Mouse (Mus musculus) hindbrain, embryonic 10.5 days (tissue): ENCODE results near the gene Grik4. TPM values are rescaled to one million over a fixed set of nuclear protein-coding genes. Genes with fewer than 3 reads are reported as not detected.
"Not testable (repeated sequence)": the region's sequence is repeated elsewhere in the genome, so short reads cannot be mapped to it uniquely, and the experiment has no call there.

ENCODE experiments used
- DNase-seq: peaks from one replicate; pipeline ENCODE4 v3.0.0-alpha.2; 2017; ENCODE audit warnings: low spot score
- H3K27ac ChIP-seq: fragments of 300-500 bp; sonication (generic); 2 replicates; pipeline ENCODE4 v1.5.1; 2016; ENCODE audit warnings: mild to moderate bottlenecking, moderate library complexity
- H3K27me3 ChIP-seq: fragments of 300-500 bp; sonication (generic); 2 replicates; pipeline ENCODE4 v1.6.1; 2016; ENCODE audit warnings: mild to moderate bottlenecking; ENCODE audit not compliant: poor library complexity, insufficient read depth, severe bottlenecking
- H3K36me3 ChIP-seq: fragments of 300-500 bp; sonication (generic); 2 replicates; pipeline ENCODE4 v1.6.1; 2016; ENCODE audit warnings: mild to moderate bottlenecking, moderate library complexity
- H3K4me1 ChIP-seq: fragments of 300-500 bp; sonication (generic); replicated peaks from 2 replicates; pipeline ENCODE4 v1.6.1; 2016; ENCODE audit warnings: mild to moderate bottlenecking
- H3K4me3 ChIP-seq: fragments of 300-500 bp; sonication (generic); 2 replicates; pipeline ENCODE4 v1.5.1; 2016; ENCODE audit warnings: mild to moderate bottlenecking, moderate library complexity
- H3K9me3 ChIP-seq: fragments of 300-500 bp; sonication (generic); 2 replicates; pipeline ENCODE4 v1.6.1; 2016; ENCODE audit warnings: mild to moderate bottlenecking, moderate library complexity
- WGBS: fragments of 180-500 bp; shearing (Covaris S2); methylation state at CpG from one replicate; pipeline ENCODE4 v1.1.7; 2016; 5-methylcytosine and 5-hydroxymethylcytosine counted together
- polyA plus RNA-seq: library from polyadenylated mRNA; unstranded; fragments of >200 nt; fragmentation: Nextera tagmentation; extraction: Ambion mirVana; gene quantifications from 2 replicates; pipeline ENCODE4 v1.2.1, GENCODE M21; 2016

The Grik4 gene
- polyA plus RNA-seq, 1 experiment from 2014 or later = 2.9 TPM

DNA sequence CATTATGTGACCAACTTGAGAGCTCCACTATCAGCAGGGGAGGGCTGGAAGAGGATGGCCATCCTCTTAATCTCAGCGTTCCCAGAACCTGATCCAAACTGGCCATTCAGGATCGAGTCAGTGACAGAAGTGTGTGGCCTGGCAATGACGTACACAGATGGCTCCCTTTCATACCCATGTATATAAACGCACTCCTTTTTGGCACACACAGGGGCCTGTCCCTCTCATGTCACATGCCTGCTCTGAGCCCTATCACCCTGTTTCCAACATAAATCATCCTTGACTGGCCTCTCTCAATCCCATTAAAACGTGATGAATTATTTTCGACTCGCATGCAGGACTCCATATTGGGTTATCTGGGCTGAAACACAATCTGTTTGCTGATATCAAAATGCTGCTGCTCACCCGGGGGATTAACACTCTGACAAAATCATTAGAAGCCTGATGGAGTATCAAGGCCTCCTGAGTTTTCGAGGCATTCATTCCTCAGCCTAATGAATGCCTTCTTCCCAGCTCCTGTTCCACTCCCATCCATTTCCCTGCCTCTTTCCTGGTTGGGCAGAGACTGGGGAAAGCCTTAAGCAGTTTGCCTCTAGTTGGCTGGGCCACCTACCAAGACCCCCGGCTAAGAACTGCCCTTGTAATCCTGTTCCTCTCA is 159.0 kb downstream of the Grik4 start:
- peaks cover 15% of the 10 kb centered on the region; the same call in 1 of the 2 replicates for H3K27me3 ChIP-seq
- H3K9me3 ChIP-seq = no peaks in the 10 kb centered on the region
- 78% methylated on average over 10 of the region's 10 CpGs for WGBS
- no peak for DNase-seq
- no peaks in the 10 kb centered on the region for H3K36me3 ChIP-seq
- peak overlapping the region; percentile 16; the same call in 1 of the 2 replicates for H3K27ac ChIP-seq
- H3K4me1 ChIP-seq = peaks cover 10% of the 10 kb centered on the region
- no peak overlapping the region for H3K4me3 ChIP-seq

DNA sequence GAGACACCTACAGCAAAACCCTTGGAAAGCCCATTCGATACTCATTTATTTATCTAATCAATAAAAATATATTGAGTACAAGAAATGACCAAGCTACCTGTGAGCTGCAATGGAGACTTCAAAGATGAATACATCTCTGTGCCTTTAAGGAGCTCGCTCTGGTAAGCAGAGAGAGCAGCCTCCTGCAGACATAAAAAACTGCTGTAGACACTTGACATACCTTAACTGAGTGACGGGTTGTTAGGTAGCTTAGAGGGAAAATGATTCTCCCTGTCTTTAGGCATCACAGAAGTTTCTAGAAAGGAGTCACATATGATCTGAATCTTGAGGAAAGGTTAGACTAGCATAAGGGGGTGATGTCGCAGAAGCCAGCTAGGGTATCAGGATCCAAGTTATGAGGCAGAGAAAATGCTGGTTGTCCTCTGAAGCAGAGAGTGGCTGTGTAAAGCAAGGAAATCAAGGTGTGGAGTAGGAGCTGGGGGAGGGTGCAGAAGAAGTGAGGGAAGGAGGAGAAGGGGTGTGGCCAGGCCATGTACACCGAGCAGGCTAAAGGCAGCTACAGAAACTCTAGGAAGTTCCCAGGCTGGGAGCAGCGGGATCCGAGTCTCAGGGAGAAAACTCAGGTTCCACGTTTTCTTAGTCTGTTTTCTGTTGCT is 160.9 kb downstream of the Grik4 start:
- Histone ChIP-seq H3K36me3 (no peaks in the 10 kb centered on the region), H3K27ac (no peak overlapping the region), H3K27me3 (no peaks in the 10 kb centered on the region), H3K9me3 (no peaks in the 10 kb centered on the region), H3K4me3 (no peak overlapping the region), H3K4me1 (peaks cover 18% of the 10 kb centered on the region; the same call in 1 of the 2 replicates)
- no peak for DNase-seq
- 50% methylated on average over 8 of the region's 8 CpGs for WGBS

DNA sequence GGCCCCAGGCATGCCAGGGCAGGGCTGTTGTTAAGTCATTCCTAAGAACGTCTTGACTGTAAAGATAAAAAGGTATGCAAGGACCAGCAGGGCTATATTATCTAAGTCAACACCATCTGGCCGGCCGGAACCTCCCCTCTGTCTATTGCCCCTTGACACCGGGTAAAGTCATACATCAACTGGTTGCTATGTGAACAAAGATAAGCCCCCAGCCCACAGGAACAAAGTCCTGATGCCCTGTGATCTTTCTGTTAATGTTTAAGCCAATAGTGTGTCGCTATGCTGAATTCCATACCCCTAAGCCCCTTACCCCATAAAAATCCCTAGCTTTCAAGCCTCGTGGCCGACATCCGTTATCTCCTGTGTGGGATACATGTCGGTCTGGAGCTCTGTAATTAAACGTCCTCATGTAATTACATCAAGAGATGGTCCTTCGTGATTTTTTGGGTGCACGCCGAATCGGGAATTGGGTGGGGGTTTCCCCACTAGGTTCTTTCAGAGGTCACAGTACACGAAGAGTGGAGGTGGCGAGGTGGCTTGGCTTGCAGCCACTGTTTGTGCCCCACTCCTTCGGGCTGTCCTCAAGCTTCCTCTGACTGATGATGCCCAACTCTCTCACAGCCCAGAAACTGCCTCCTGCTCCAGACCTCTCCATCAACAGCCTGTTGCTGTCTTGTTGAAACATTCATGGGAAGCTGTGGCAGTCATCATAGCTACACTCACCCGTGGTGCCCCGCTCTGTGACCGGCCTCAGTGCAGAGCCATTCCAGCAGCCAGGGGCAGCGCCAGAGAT is 165.6 kb downstream of the Grik4 start:
- H3K9me3 ChIP-seq, H3K4me3 ChIP-seq, H3K27ac ChIP-seq, H3K27me3 ChIP-seq, H3K36me3 ChIP-seq, DNase-seq: not testable (repeated sequence)
- WGBS = 74% methylated on average over 21 of the region's 21 CpGs
- H3K4me1 ChIP-seq = peaks cover 30% of the 10 kb centered on the region

DNA sequence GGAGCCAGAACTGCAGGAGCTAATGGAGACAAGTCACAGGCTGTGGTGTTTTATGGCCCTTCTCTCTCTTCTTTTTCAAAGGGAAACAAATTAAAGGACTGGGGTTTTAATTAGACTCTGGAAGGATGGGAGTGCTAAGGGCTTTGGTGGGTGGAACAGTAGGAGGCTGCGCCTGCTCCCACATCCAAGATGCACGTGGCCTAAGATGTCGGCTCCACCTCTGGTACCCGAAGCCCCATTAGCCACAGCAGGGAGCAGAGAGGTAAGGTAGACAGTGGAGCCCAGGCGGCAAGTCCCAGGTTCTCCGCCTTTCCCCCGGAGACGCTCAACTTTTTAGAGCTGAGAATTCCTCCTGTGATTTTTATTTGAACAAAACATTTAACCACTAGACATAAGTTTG is 166.4 kb downstream of the Grik4 start:
- H3K36me3 ChIP-seq = no peaks in the 10 kb centered on the region
- WGBS = 83% methylated on average over 8 of the region's 8 CpGs
- H3K27me3 ChIP-seq = 0 out of 2 replicates have a peak, but pooled peaks cover 3% of the 10 kb centered on the region
- DNase-seq = no peak
- no peak overlapping the region for H3K4me3 ChIP-seq
- H3K4me1 ChIP-seq = peaks cover 30% of the 10 kb centered on the region
- H3K9me3 ChIP-seq = no peaks in the 10 kb centered on the region
- H3K27ac ChIP-seq = no peak overlapping the region

DNA sequence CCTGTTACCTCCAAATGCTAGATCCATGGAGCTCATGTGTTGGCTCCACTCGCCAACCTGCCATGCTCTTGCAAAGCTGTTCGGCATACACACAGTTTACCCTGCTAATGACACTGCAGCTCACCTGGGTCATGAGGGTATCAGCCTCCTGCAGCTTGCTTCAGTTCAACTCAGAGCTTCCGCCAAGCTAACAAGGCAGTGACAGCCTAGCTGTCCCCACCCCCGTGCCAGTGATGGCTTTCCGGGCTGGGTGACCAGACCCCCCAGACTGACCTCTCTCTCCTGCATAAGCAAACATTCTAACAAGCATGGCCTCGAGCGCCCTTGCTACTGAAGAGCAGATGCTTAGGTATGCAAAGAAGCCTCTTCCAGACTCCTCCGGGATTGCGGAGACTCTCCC is 167.5 kb downstream of the Grik4 start:
- H3K27me3 ChIP-seq = 0 out of 2 replicates have a peak, but pooled peaks cover 3% of the 10 kb centered on the region
- H3K4me1 ChIP-seq = peaks cover 30% of the 10 kb centered on the region
- 66% methylated on average over 9 of the region's 9 CpGs for WGBS
- H3K36me3 ChIP-seq = no peaks in the 10 kb centered on the region
- DNase-seq = no peak
- H3K4me3 ChIP-seq = no peak overlapping the region
- no peak overlapping the region for H3K27ac ChIP-seq
- H3K9me3 ChIP-seq = no peaks in the 10 kb centered on the region

DNA sequence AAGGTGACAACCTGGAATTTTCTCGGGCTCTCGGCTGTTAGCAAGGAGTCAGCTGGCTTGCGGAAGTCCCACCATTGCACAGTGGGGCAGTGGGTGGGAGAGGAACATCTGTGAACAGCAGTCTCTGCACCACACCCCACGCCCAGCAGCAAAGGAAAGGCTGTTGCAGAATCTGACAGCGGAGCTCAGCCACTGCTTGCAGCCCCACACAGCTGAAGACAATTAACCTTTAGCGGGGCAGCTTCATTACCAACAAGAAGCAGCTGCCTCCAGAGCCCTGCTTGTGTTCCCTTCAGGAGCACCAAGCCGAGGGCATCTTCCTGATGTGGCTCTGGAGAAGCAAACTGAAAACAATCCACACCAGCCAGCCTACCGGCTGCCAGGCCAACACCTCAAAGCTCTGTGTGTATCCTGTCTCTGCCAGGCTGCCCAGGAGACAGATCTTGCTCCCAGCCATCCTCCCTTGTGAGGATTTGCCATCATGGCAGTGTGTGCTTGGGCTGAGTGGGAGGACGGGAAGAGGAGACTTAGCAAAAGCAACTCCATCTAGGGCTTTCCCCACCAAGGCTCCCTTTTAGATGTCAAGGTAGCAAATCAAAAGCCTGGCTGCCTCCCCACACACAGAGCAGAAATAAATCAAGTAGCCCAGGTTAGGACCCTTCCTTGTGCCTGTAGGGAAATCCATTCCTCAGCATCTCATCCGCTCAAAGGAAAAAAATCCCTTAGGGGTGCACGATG is 179.3 kb downstream of the Grik4 start:
- WGBS = 52% methylated on average over 11 of the region's 11 CpGs
- peak overlapping the region; percentile 64 for H3K27ac ChIP-seq

DNA sequence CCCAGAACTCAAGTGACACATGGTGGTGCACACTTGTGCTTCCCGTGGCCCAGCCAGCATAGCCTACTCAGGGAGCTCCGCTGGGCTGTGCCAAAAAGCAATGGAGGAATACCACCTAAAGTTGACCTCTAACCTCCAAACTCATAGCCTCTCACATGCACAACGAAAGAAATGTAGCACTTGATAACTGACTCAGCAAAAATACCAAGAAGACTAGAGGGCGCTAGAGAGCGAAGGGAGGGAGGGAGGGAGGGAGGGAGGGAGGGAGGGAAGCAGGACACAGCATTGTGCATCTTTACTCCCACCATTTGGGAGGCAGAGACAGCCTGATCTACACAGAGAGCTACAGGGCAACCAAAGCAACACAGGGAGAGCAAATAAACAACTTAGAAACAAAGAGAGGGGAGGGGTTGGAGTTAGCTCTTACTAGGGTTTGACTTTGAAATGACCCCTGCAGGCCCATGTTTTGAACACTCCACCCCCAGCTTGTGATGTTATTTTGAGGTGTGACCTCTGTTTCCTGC is 185.5 kb downstream of the Grik4 start:
- 53% methylated on average over 5 of the region's 5 CpGs for WGBS
- H3K4me3 ChIP-seq = no peak overlapping the region
- no peak for DNase-seq

More for the DNA sequence above, 179.3 kb downstream of the Grik4 start:
- H3K4me3 ChIP-seq = no peak overlapping the region
- peaks cover 42% of the 10 kb centered on the region for H3K4me1 ChIP-seq
- DNase-seq = peak; percentile 58
- no peaks in the 10 kb centered on the region; the same call in 1 of the 2 replicates for H3K27me3 ChIP-seq
- no peaks in the 10 kb centered on the region for H3K9me3 ChIP-seq
- no peaks in the 10 kb centered on the region for H3K36me3 ChIP-seq

DNA sequence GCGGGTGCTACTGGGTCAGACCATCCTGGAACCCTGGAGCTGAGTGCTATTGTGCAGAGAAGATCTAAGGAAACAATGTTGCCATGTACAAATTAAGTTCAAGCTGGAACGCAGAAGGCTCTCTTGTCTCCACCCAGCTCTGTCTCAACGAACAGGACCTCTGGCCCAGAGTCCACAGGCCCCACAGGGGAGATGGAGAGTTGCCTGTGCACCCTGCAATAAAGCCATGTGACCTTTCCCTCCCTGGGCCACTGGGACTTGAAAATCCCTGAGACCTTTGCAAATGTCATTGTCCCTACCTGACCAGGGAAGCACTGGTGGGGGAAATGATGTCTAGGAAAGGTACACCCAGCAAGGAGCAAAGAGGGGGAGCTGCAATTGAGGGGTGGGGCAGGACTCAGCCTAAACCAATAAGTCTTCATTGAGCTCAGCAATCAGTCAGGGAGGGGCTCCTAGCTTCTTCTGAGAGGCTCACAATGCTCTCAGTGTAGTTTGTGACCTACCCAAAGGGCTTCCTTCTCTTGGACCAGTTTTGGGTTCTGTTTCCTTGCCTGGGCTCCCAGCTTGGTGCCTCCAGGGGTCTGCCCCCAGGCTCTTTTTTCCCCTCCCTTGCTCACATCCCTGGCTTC is 187.2 kb downstream of the Grik4 start:
- peaks cover 12% of the 10 kb centered on the region; the same call in 1 of the 2 replicates for H3K27me3 ChIP-seq
- no peak overlapping the region for H3K27ac ChIP-seq
- peaks cover 38% of the 10 kb centered on the region for H3K4me1 ChIP-seq
- H3K9me3 ChIP-seq = no peaks in the 10 kb centered on the region
- WGBS = 73% methylated on average over 3 of the region's 3 CpGs
- no peaks in the 10 kb centered on the region for H3K36me3 ChIP-seq
- no peak for DNase-seq
- no peak overlapping the region for H3K4me3 ChIP-seq

More for the DNA sequence above, 185.5 kb downstream of the Grik4 start:
- peaks cover 45% of the 10 kb centered on the region for H3K4me1 ChIP-seq
- peaks cover 12% of the 10 kb centered on the region; the same call in 1 of the 2 replicates for H3K27me3 ChIP-seq
- no peaks in the 10 kb centered on the region for H3K36me3 ChIP-seq
- no peak overlapping the region for H3K27ac ChIP-seq
- H3K9me3 ChIP-seq = no peaks in the 10 kb centered on the region

DNA sequence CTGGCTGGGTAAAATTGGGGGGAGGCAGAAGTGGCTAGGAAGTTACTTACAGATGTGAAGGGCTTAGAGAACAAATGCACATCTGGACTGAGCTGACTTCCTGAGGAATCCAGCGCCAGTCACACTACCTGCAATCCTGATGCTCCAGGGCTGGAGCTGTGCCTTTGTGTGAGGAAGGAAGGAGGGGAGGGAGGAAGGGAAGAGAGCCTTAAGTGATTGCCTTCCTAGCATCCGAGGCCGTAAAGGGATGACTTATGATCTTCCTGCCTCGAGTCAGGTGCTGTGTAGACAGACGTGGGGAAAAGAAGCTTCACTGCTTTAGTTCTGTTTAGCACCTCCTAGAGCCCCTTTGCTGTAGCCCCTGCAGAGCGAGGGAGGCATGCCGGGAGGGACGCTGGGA is 189.6 kb downstream of the Grik4 start:
- Histone ChIP-seq H3K4me1 (peaks cover 22% of the 10 kb centered on the region), H3K27ac (no peak overlapping the region), H3K36me3 (no peaks in the 10 kb centered on the region), H3K4me3 (no peak overlapping the region), H3K27me3 (peaks cover 12% of the 10 kb centered on the region; the same call in 1 of the 2 replicates), H3K9me3 (no peaks in the 10 kb centered on the region)
- 60% methylated on average over 8 of the region's 8 CpGs for WGBS
- no peak for DNase-seq

DNA sequence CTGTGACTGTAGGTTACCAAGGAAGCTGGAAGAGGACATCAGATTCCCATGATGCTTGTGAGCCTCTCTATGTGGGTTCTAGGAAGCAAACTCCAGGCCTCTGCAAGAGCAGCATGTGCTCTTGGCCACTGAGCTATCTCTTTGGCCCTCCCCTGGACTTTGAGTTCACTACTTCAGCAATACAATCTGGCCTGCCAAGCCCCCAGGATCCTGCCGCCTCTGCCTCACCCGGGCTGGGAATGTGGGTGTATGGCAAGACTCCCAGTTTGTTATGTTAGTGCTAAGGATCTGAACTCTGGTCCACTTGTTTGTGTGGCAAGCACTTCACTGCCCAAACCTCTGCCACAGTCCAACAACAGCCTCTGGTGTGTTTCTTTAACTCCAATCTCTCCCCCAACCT is 193.1 kb downstream of the Grik4 start:
- H3K4me1 ChIP-seq = peaks cover 13% of the 10 kb centered on the region; the same call in 1 of the 2 replicates
- no peak overlapping the region for H3K4me3 ChIP-seq
- H3K27me3 ChIP-seq = peaks cover 11% of the 10 kb centered on the region; the same call in 1 of the 2 replicates
- no peak overlapping the region for H3K27ac ChIP-seq
- WGBS = 83% methylated on average over 2 of the region's 2 CpGs
- H3K36me3 ChIP-seq = no peaks in the 10 kb centered on the region
- H3K9me3 ChIP-seq = no peaks in the 10 kb centered on the region
- DNase-seq = no peak

DNA sequence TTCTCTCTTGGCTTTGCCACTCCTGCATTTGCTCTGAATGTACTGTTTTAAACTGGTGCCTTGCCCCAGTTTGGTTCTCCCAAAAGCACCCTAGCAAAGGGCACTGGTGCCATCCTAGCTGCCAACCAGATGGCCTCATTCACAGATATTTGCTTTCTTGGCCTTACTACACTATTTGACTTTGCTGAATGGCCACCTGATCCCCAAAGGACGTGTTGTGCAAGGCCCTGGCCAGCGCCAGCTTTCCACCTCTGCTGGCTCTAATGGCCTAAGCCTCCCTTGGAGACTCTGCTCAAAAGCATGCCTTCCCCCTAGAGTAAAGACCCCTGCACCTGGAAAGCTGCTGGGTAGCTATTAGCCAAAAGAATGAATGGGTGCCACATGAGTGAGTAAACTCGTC is 194.1 kb downstream of the Grik4 start:
- Histone ChIP-seq H3K4me1 (peaks cover 10% of the 10 kb centered on the region; the same call in 1 of the 2 replicates), H3K27me3 (peaks cover 7% of the 10 kb centered on the region; the same call in 1 of the 2 replicates), H3K36me3 (no peaks in the 10 kb centered on the region), H3K9me3 (no peaks in the 10 kb centered on the region), H3K27ac (no peak overlapping the region), H3K4me3 (no peak overlapping the region)
- 75% methylated on average over 3 of the region's 3 CpGs for WGBS
- DNase-seq = no peak

DNA sequence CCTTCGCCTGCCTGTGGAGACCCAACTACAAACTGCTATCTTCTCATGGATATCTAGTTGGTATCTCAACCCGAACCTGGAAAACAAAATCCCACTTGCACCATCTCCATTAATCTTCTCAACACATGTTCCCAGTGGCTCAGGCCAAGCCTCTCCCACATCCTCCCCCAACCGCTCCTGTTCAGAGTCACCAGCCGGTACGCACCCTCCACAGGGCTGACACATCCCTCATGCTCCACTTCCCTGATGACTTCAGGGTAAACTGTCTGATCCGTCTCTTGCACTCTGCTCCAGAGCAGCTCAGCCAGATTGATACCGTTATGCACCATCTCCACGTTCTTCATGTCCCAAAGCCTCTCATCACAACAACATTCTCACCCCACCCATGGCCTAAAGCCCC is 198.3 kb downstream of the Grik4 start:
- Histone ChIP-seq H3K9me3 (no peaks in the 10 kb centered on the region), H3K4me3 (no peak overlapping the region), H3K4me1 (0 out of 2 replicates have a peak, but pooled peaks cover 2% of the 10 kb centered on the region), H3K36me3 (no peaks in the 10 kb centered on the region), H3K27me3 (no peaks in the 10 kb centered on the region), H3K27ac (no peak overlapping the region)
- no peak for DNase-seq
- 86% methylated on average over 8 of the region's 8 CpGs for WGBS
